Mouse (Mus musculus) naive thymus-derived CD4-positive, alpha-beta T cell, adult 5 months (primary cell): Measurements from ENCODE around the gene Wwc2. TPM values are rescaled to one million over a fixed set of nuclear protein-coding genes. Genes with fewer than 3 reads are reported as not detected.

Experiments
- polyA plus RNA-seq: library from polyadenylated mRNA; unstranded; fragments of 100-300 nt; shearing (Covaris generic); gene quantifications from one replicate; pipeline ENCODE4 v1.2.1, GENCODE M21; 2017

Wwc2 gene
- polyA plus RNA-seq, result 0.55 TPM

DNA sequence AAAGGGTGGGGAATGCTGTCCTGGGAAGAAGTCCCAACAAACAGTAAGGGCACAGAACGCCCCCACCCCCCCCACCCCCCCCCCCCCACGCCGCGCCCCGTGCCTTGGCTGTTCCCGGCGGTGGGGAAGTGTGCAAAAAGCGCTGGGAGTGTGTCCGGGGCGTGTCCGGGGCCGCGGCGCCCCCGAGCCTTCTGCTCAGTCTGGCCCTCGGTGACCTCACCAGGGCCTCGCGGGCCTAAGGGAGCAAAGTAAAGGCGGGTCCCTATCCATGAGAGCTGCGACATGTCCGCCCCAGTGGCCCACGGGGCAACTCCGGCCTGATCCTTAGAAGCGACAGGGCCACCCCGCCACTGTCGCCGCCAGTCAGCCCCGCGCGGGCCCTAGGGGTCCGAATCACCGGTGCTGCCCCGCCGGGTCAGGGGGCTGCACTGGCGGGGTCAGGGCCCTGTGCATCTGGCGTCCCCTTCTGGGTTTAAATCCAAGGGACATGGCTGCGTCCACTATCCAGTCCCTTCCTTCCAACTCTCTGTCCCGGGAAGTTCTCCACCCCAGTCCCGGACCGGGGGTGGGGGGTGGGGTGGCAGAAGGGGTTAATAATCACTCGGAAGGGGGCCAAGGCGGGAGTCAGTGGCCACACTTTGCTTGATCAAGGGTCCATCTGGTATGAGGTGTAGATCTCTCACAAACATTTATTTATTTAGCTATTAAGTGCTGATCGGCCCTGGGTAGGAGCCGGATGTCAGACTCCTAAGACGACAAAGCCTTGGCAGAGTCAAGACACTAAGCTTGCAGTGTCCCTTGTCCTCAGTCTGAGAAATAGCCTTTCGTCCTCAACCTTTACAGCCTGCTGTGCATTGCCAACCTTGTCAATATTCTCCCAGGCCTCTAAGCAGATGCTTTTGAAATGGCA lies at the start of gene Wwc2:
Gene Wwc2, minus strand, starts transcription at position 14 of the 910 bp plus-strand sequence.

DNA sequence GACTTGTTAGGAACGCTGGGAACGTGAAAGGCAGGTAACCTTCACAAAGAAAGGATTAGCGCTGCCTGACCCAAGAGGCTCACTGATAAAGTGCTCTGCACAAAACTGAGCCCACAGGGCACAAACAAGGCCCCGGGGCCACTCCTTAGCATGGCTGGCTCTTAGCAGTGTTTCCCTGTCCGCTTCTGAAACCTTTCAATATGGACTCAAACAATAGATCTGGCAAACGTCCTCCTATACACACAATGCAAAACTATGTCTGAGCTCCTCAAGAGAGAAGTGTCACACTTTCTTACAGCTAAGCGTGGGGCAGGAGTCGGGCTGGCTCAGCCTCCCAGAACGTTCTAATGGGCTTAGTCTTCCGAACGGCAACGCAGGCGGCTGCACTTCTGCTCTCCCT lies 166.5 kb downstream of the Wwc2 start, which contains the start of gene Cldn22:
Gene Cldn22, plus strand, starts transcription at position 301 of the 400 bp plus-strand sequence.

DNA sequence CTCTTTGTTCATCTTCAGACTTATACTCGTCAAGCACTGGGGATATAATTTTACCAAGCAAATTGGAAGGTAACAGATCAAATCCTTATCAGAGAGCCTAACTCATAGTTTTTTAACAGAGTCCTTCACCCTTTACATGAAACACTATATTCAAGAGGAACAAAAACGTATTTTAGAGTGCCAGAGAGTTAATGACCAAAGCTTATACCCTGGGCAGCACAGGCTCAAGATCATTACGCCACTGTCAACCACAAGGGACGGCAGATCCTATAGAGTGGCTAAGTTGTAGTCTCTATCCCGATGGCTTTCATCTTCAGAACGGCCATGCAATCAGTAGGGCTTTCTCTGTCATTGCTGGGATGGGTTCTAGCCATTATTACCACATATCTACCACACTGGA lies 168.9 kb downstream of the Wwc2 start, which contains the start of gene Cldn24:
Gene Cldn24, plus strand, starts transcription at position 301 of the 400 bp plus-strand sequence.

Other genes starting within 250 kb of the Wwc2 start
- not detected for gene Cldn24, start 168.8 kb downstream of the Wwc2 start, polyA plus RNA-seq
- gene Cldn22, start 166.4 kb downstream of the Wwc2 start, polyA plus RNA-seq, result not detected
- gene Dctd, start 108.2 kb upstream of the Wwc2 start, polyA plus RNA-seq, result 2.5 TPM